Mouse (Mus musculus) layer of hippocampus, postnatal 14 days (tissue): ENCODE results near the gene D630039A03Rik. TPM values are rescaled to one million over a fixed set of nuclear protein-coding genes. Genes with fewer than 3 reads are reported as not detected.
"Not testable (repeated sequence)": the region's sequence is repeated elsewhere in the genome, so short reads cannot be mapped to it uniquely, and the experiment has no call there.

ENCODE experiments used
- DNase-seq, 2 experiments: peaks; one replicate each; pipeline ENCODE4 v3.0.0; 2021 to 2022; ENCODE audit warnings: low spot score in 2 of 2, mixed read lengths in 1 of 2
- total RNA-seq, 2 experiments: library from RNA; stranded (reverse); gene quantifications; 2 replicates each; pipeline ENCODE4 v1.2.3; 2021

D630039A03Rik gene
- total RNA-seq, 2 experiments from 2014 or later, result 0.26 to 0.48 TPM

GRCm38 (mm10) chr4:57888978-57889377 is 27.1 kb downstream of the D630039A03Rik start:
- not testable (repeated sequence) for DNase-seq

- DNase-seq, result no peak
Observed at GRCm38 (mm10) chr4:57888246-57888645, 27.9 kb downstream of the D630039A03Rik start.

GRCm38 (mm10) chr4:57886888-57887230 is 29.2 kb downstream of the D630039A03Rik start:
- no peak for DNase-seq

GRCm38 (mm10) chr4:57886066-57886887 is 29.8 kb downstream of the D630039A03Rik start:
- DNase-seq, result no peak

- no peak for DNase-seq
Observed at GRCm38 (mm10) chr4:57885186-57885585, 30.9 kb downstream of the D630039A03Rik start.

GRCm38 (mm10) chr4:57884511-57884910 is 31.6 kb downstream of the D630039A03Rik start:
- no peak for DNase-seq

- no peak for DNase-seq
Observed at GRCm38 (mm10) chr4:57883520-57884421, 32.3 kb downstream of the D630039A03Rik start.

GRCm38 (mm10) chr4:57879804-57880357 is 36.2 kb downstream of the D630039A03Rik start:
- DNase-seq, result peak; percentile 73 to 74

- DNase-seq, result no peak
Observed at GRCm38 (mm10) chr4:57879137-57879536, 37.0 kb downstream of the D630039A03Rik start.

- DNase-seq, result no peak
Observed at GRCm38 (mm10) chr4:57867454-57867853, 48.6 kb downstream of the D630039A03Rik start.

- no peak for DNase-seq
Observed at GRCm38 (mm10) chr4:57866990-57867389, 49.1 kb downstream of the D630039A03Rik start.

GRCm38 (mm10) chr4:57866088-57866487 is 50.0 kb downstream of the D630039A03Rik start:
- DNase-seq, result no peak

GRCm38 (mm10) chr4:57862269-57862986 is 53.7 kb downstream of the D630039A03Rik start:
- no peak for DNase-seq

- DNase-seq, result no peak
Observed at GRCm38 (mm10) chr4:57861856-57862255, 54.2 kb downstream of the D630039A03Rik start.

- DNase-seq, result no peak
Observed at GRCm38 (mm10) chr4:57861166-57861565, 54.9 kb downstream of the D630039A03Rik start.

- no peak for DNase-seq
Observed at GRCm38 (mm10) chr4:57860204-57860611, 55.9 kb downstream of the D630039A03Rik start.

Other genes starting within 250 kb of the D630039A03Rik start
- 10 to 100 TPM; 47.1 to 53.1 TPM for gene Akap2, start 198.6 kb downstream of the D630039A03Rik start, total RNA-seq
- gene Txn1, start 40.1 kb upstream of the D630039A03Rik start, total RNA-seq, result 100 to 1,000 TPM; 151 to 152 TPM
- gene Txndc8, start 92.8 kb upstream of the D630039A03Rik start, total RNA-seq, result not detected